Mouse (Mus musculus) adrenal gland (tissue): ENCODE results near the gene D930007J09Rik.

Experiments used
- intact Hi-C: fragments of 180-260 bp; cut with DNase I; formaldehyde crosslinking; loops from one replicate; pipeline ENCODE4 v1.15.1; 2025
- long read RNA-seq, 2 experiments: library from polyadenylated mRNA; unstranded; transcript quantifications; one replicate each; pipeline ENCODE4 v2.0.0; 2020; ENCODE audit warnings: borderline replicate concordance in 1 of 2; ENCODE audit not compliant: insufficient replicate concordance in 1 of 2

The D930007J09Rik gene
- long read RNA-seq, experiment 1: 0 reads
- long read RNA-seq, experiment 2: 0 reads

DNA sequence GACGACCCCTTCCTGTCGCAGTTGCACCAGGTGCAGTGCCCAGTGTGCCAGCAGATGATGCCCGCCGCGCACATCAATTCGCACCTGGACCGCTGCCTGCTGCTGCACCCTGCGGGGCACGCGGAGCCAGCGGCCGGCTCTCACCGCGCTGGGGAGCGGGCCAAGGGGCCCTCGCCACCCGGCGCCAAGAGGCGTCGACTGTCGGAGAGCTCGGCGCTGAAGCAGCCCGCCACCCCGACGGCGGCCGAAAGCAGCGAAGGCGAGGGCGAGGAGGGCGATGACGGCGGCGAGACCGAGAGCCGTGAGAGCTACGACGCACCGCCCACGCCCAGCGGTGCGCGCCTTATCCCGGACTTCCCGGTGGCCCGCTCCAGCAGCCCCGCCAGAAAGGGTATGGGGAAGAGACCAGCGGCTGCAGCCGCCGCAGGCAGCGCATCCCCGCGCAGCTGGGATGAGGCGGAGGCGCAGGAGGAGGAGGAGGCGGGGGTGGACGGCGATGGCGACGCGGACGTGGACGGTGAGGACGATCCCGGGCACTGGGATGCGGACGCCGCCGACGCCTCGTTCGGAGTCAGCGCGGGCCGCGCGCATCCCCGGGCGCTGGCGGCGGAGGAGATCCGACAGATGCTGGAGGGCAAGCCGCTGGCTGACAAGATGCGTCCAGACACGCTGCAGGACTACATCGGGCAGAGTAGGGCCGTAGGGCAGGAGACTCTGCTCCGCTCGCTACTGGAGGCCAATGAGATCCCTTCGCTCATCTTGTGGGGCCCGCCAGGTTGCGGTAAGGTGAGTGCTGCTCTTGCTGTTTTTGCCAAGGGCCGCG is at the start of gene D930007J09Rik:
Gene D930007J09Rik, minus strand, starts transcription at position 591 of the 823 bp plus-strand sequence.
- intact Hi-C loops: no loop called here

DNA sequence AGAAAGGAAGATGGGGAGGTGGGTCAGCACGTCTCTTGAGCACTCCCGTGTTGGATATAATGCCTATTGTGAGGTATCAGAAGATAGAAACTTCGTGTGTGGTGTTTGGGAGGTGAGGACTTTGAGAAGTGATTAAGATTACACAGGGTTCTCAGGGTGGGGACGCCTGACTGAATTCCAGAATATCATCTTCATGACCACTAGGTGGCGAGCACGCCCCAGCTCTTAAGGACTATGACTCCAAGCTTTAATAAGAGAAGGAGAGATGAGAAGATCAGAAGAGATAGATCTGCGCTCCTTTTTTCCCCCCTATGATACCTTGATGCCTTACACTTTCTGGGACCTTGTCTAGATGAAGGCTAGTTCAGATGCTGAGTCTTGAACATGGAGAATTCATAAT is 49.3 kb upstream of the D930007J09Rik start:
- intact Hi-C loops: no loop called here

DNA sequence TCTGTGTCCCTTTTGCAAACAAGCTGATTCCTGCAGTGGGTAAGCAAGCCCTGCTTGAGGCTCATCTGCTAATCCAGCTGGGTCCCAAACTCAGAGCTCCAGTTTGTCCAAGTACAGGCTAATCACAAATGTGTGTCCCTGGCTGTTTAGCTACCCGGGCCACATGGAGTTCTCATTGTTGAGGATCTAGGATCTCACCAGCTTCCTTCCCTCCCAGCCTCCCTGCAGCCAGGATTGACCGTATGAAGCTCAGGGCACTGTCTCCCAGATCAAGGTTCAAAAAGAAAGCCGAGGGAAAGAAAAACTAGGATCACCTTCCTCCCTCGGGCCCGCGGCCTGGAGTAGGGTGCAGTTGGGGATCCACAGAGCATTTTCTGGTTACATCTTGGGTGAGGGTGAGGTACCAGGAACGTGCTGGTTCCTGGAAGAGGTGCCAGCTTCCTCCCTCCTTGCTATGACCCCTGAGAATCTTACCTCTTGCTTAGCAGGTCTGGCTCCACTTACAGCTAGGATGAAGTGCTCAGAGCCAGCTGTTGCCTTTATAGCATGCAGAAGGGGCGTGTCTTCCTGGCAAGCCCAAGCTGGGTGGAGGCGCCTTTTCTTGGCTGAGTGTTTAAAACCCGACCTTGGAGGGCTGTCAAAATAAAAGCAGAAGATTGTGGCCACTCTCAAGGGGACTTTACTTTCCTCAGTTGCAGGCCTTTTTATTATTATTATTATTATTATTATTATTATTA is 48.2 kb upstream of the D930007J09Rik start, which contains the start of gene Serpinb1a:
Gene Serpinb1a, minus strand, starts transcription at position 518 of the 737 bp plus-strand sequence.
- intact Hi-C loops: no loop called here

DNA sequence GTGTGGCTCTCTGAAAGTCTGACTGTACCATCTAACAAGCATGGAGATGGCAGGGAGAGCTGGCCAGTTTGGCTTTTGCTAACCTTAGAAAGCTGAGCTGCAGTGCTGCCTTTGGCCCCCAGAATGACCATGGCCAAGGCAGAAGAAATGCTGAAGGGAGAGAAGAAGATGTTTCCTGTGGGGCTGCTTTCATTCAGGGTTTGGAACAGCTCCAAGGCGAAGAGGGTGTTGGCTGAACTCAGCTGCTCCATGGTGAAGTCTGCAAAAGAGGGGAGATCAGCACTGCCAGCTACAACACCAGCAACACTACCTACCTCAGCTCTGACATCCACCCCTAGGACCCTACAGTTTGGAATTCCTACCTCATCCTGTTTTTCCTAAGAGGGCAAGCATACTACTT is 47.5 kb upstream of the D930007J09Rik start:
- intact Hi-C loops: no loop called here

DNA sequence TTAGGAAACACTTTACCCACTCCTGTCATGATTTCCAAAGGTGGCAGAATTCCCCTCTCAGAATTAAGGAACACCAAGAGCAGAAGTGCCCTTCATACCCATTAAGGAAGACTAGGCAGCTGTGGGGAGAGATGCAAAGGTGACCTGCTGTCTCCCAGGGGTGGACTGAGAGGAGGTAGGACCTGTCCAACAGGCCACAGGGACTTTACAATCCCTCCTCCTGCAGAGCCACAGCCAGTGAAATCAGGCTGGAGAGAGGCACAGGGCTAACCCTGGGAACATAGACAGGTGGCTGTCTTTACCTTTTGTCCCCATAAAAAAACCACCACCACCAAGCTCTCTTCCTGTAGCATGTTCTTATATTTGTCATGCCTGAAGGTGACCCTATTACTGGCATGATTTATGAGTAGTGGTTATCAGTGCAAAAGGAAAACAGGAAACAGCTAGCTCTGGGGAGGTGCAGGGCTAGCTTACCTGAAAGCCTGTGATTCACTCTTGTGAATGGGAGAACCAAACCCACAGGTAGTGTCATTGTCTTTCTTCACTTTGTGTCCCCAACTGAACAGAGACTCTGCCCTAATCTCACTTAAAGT is 47.0 kb upstream of the D930007J09Rik start:
- intact Hi-C loops: no loop called here

DNA sequence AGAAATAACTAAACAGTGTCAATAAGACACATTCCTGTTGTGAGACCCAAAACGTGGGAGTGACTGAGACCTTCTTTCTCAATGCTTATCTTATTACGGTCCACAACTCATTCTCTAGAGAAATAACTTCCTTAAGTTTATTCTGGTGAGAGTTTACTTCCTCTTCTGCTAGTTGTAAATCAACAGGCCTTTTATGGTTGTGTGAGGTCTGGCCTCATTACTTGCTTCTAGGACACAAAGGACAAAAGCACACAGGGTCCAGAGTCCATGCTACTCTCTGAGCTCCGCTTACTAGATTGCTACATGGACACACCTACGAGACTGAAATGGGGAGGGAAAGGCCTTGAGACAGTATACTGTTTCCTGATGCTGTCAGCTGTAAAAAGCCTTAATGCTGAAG is 46.4 kb upstream of the D930007J09Rik start:
- intact Hi-C loops: no loop called here

DNA sequence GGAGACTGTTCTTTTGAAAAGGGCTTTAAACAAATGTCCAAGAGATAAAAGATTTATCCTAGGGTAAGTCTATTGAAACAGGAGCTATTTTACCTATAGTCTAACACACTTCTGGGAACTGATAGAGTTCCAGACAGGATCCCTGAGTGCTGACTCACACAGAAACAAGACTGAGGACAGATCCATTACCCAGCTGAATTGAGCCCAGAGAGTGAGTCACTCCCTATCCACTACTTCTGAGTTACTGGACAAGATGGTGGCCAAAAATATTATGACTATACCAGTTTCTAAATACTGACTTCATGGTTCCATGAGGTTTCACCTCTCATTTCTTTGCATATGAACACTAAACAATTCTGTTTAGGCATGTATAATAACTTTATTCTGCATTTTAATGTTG is 43.6 kb upstream of the D930007J09Rik start:
- intact Hi-C loops: no loop called here

DNA sequence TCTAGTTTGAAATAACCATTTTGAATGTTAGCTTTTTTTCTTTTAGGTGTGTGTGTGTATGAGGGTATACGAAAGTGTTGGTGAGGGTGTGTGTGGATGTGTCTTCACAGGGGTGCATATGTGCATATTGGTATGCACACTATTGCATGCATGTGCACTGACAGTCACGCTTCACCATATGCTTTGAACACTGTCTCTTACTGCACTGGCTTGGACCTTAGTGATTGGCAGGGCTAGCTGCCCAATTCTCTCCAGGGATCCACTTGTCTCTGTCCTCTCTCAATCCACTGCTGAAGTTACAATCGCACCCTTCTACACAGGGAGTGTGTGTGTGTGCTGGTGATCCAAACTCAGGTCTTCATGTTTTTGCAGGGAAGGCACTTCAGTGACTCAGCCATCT is 38.7 kb upstream of the D930007J09Rik start:
- intact Hi-C loops: no loop called here

DNA sequence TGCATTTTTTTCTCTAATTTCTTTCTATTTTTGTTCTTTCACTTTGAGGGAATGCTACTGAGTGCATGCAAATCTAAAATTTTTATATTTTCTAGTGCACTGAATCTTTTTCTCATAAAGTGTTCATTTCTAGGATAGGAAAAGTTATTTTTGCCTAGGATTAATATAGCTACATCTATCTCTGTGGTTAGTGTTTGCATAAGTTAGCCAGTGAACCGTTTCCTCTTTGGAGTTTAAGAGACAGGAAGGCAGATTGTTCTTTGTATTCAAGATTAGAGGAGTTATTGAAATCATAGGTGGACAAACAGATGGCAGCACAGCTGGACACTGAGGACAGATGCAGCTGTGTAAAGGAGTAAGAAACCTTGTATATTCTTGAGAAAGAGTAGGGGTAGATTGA is 36.7 kb upstream of the D930007J09Rik start:
- intact Hi-C loops: no loop called here

DNA sequence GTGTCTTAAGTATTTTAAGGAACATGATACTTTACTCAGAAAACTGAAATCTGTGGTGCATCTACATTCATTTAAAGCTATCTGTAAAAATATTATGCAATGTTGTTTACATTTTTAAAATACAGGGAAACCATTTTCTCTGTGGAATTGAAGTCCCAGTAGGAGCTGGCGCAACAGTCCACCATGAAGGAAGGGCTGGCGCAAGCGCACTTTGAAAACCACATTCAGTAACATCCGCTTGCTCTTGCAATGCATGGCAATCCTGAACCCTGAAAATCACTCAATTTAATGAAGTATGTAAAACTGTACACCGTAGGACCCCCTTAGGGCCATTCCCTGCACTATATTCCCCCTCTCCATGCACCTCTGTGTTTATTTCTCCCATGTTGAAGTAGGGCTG is 31.9 kb upstream of the D930007J09Rik start:
- intact Hi-C loops: no loop called here

DNA sequence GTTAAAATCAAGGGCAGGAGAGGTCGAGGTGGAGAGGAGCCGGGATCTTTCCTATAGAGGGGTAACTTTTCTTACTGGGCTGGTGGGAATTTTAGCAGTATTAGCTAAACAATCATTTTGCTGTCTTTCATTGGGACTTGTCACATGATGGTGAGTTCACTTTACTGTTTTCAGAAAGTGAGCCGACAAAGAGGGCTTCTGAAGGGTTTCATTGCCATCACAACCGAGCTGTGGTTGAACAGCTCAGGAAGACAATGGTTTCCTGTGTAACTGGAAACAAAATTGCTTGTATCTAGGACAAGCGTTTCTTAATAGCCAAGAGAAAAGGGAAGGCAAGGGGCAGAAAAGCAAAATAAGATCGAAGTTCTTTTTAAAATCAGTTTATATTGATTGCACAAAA is 30.6 kb upstream of the D930007J09Rik start:
- intact Hi-C loops: no loop called here

DNA sequence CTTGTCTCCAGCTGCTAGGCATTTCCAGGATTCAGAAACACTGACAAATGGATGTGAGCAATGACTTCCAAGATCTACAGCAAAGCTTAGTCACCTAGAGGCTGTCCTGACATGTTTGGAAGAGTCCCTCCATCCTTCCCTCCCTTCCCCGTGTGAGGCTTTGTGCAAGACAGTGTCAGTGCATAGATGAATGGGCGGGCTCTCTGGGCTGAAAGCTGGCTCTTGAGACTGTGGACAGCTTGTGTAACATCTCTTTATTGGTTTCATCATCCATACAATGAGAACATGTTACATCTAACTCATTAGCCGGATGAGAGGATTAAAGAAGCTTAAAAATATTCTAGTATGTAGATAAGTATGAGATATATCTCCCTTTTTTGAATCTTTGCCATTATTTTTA is 30.1 kb upstream of the D930007J09Rik start:
- intact Hi-C loops: no loop called here

DNA sequence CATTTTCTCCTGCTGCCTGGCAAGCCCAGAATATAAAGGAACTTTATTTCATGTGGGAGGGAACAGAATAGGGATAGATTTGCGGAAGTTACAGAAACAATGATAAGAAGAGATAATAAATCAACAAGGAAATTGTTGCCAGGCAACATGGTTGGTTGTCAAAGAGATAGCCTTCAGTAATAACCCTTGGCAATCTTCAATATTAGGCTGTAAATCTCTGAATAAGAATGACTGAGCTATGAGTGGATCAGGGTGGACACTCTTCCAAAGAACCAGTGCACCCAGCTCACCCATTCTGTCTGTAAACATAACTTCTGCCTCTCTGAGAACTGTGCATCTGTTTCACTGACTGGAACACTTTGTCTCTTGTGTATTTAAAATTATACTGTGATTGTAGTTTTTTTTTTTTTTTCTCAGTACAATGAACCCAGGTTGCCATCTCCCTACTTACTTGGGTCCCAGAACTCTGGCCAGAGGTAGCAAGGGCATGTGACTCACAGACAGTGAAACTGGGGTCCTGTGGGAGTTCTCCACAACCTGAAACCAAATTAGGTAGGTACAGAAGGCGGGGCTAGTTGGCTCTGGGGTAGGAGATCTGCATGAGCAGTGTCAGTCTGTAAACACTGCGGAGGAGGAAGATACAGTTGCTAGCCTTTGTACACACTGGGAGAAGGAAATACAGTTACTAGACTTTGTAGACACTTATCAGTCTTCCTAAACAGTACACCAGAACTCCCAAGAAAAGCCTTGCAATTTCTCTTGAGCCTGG is 29.0 kb upstream of the D930007J09Rik start:
- intact Hi-C loops: no loop called here

DNA sequence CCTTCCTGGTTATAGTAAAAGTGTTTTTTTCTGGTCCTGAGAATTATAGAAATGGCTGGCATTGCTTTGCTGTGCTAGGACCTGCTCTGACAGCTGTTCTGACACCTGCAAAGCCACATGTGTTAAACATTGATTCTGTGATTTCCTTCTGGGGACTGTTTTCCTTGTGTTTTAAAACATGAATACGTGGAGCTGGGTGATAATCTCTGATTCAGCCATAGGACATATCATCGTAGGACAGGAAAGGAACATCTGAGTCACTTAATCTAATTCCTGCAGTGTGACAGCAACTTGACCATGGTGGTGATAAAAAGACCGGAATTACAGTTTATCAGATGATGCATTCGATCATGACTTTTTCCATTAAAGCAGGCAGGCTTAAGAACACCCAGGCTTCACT is 26.2 kb upstream of the D930007J09Rik start:
- intact Hi-C loops: no loop called here

DNA sequence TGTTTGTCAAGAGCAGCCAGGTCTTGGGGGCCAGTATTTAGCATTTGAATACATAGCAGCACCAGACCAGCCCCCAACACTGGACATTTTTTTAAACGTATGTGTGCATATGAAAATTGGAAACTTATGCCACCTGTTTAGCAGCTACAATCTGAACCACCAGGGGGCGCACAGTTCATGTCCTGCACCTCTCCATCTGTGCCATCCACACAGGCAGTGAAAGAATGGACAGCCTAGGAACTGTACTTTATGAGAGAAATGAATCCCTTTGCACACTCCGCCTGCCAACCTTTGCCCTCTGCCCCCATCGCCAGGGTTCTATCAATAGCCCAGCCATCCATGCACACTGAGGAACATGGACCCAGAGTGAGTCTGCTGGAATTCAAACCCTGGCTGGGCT is 25.3 kb upstream of the D930007J09Rik start:
- intact Hi-C loops: no loop called here

DNA sequence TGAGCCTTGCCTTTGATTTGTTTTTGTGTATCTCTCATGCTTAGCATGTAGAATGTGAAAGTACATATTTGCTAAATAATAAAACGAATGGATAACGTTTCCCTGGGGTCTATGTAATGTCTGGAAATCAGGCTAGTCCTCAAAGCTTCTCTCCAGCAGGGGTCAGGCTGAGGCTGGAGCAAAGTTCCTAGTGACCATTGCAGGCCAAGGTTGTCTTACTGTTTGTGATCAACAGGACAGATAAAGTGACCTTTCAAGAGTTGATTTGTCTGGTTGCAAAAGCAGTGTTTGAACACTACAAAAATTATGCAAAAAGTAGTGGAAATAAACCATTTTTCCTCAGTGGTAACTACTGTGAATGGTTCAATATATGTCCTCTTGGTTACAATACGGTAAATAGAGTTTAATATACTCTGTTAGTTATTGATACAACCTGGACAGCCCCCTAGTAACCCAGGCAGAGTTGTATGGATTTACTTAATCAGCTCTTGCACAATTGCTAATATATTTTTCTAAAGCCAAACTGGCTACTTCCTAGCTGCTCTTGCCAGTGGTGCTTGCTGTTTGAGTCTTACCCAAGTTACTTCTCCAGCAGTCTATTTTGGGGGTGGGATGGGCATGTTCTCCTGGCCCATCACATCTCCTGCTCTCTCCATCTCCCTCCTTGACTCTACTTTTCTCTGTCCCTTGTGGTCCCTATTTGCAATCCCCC is 24.6 kb upstream of the D930007J09Rik start:
- intact Hi-C loops: no loop called here

DNA sequence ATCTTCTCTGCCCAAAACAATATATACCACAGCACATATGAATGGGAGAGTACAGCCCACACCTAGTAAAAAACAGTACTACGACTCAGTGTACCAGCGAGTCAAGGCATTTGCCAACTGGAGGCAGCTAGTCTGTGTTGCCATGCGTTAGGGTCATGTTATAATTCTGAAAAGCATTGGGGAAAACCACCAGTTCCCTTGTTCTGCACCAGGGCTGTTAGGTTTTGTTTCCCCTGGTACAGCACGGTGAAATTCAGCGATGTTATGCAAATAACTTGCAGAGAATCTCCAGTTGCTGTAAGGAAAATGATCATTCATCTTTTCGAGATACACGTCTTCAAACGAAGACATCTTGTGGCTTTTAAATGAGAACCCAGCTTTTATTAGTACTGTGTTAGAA is 22.9 kb upstream of the D930007J09Rik start:
- intact Hi-C loops: no loop called here

DNA sequence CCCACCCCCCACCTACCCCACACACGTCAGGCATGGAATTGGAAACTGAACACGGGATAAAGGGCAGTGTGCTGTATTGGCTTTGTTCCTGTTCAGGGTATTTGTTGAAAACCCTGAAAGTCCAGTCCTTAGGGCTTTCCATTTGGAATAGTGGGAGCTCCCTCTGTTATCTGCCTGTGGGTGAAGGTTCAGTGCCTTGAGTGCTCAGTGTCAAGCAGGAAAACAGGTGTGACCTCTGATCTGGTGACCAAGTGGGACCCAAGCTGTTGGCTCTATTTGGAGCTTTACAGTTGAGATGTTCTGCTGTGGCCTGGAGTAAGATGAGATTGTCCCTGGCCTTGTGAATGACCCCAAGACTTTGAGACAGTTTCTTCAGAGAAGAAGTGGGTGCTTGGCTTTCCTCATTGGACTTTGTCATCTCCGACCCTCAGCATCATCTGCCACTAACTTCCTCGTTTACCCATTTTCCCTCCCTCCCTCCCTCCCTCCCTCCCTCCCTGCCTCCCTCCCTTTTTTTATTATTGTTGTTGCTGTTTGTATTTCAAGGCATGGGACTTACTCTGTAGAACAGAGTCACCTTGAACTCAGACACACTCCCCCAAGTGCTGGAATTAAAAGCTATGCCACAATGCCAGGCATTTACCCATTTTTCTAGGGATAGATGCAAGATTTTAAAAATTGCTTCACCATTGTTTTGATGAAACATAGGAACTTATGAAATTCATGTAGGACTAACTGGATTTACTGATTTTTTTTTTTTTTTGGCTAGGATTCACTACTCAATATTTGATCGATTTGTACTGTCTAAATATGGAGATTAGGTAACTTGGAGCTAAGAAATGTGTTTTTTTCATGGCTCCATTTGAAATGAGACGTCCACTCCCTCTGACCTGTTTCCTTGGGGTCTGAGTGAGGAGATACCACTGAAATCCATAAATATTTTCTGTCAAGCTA is 22.0 kb upstream of the D930007J09Rik start:
- intact Hi-C loops: no loop called here

DNA sequence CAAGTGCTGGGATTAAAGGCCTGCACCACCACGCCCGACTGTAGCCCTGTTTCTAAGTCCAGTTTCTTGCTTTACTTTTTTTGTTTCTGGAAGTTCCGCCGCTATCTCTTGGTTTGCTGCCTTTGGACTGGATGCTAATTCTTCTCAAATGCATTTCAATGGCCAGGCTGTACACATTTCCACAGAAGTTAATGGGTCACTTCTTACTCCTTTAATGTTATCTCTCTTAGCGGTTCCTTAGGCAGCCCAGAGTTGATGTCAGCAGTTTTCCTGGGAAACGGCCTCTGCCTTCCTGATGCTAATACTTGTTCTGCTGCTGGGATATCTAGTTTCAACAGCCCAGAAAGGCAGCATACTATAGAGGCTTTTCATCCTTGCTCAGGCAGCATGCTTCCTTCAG is 20.5 kb upstream of the D930007J09Rik start:
- intact Hi-C loops: no loop called here

DNA sequence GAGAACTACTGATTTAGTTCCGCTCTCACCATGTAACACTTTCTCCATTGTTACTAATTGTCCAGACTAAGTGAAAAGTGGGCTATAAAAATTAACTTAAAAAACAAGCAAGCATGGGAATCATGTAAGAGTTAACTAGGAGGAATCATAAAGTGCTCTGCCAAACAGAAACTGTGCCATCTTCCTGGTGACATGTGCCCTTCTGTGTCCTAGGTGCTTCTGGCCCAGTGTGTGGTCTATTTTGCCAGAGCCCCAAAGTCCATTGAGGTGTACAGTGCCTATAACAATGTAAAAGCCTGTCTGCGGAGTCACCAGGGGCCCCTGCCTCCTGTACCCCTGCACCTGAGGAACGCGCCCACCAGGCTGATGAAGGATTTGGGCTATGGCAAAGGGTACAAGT is 19.0 kb upstream of the D930007J09Rik start:
- intact Hi-C loops: no loop called here
